Mouse (Mus musculus) CH12.LX (cell line): ENCODE measurements around the gene Nadk2. TPM values are rescaled to one million over a fixed set of nuclear protein-coding genes. Genes with fewer than 3 reads are reported as not detected.

Experiments
- DNase-seq: peaks from one replicate; pipeline ENCODE4 v3.0.0-alpha.2; 2013; ENCODE audit errors: extremely low read depth
- H3K27ac ChIP-seq: 2 replicates; pipeline ENCODE4 v1.5.1; 2012; ENCODE audit warnings: low read depth, mild to moderate bottlenecking, control low read depth, moderate library complexity; ENCODE audit not compliant: insufficient read depth
- H3K27me3 ChIP-seq: replicated peaks from 2 replicates; pipeline ENCODE3; 2012; ENCODE audit warnings: inconsistent platforms
- H3K36me3 ChIP-seq, 2 experiments: replicated peaks in 1 of 2; 2 replicates each; pipeline versions ENCODE3 to v1.6.1; 2012; ENCODE audit warnings: inconsistent platforms in 1 of 2, low read length in 1 of 2, mild to moderate bottlenecking in 1 of 2, mixed read lengths in 1 of 2, moderate library complexity in 1 of 2; ENCODE audit not compliant: control insufficient read depth in 1 of 2, insufficient read depth in 1 of 2
- H3K4me1 ChIP-seq, 2 experiments: 2 replicates each; pipeline ENCODE4 v1.6.1; 2012; ENCODE audit warnings: inconsistent platforms in 1 of 2, moderate library complexity in 1 of 2; ENCODE audit not compliant: insufficient read depth in 2 of 2, control insufficient read depth in 1 of 2
- H3K4me2 ChIP-seq: 2 replicates; pipeline ENCODE4 v1.6.1; 2012; ENCODE audit warnings: low read depth, mild to moderate bottlenecking, control low read depth; ENCODE audit not compliant: poor library complexity, insufficient read depth, severe bottlenecking
- H3K4me3 ChIP-seq, 3 experiments: fragments of 150-350 bp in 1 of 3; sonication (generic) in 1 of 3; replicated peaks in 1 of 3; 2 replicates each; pipeline versions ENCODE3 to v1.5.1; 2011 to 2012; ENCODE audit warnings: low read depth in 2 of 3, low read length in 2 of 3, mild to moderate bottlenecking in 2 of 3, moderate library complexity in 2 of 3, control low read depth in 1 of 3, improper control_type of control experiment in 1 of 3, inconsistent platforms in 1 of 3, mixed read lengths in 1 of 3; ENCODE audit not compliant: poor library complexity in 1 of 3
- H3K79me2 ChIP-seq: replicated peaks from 2 replicates; pipeline ENCODE4 v1.6.1; 2012; ENCODE audit warnings: mild to moderate bottlenecking, moderate library complexity; ENCODE audit not compliant: control insufficient read depth, poor library complexity, insufficient read depth, severe bottlenecking; ENCODE audit errors: extremely low read depth
- H3K9ac ChIP-seq: 2 replicates; pipeline ENCODE4 v1.6.1; 2012; ENCODE audit warnings: low read depth, mild to moderate bottlenecking, control low read depth, moderate library complexity; ENCODE audit not compliant: insufficient read depth
- H3K9me3 ChIP-seq: replicated peaks from 2 replicates; pipeline ENCODE3; 2012; ENCODE audit warnings: low read length, inconsistent platforms, mixed read lengths
- BHLHE40 ChIP-seq: IDR thresholded peaks from 2 replicates; pipeline ENCODE4 v1.6.1; 2011; ENCODE audit warnings: mild to moderate bottlenecking, low read depth, low read length, improper control_type of control experiment
- CHD1 ChIP-seq: IDR thresholded peaks from 2 replicates; pipeline ENCODE4 v1.6.1; 2012; ENCODE audit warnings: low read depth, low read length, improper control_type of control experiment, inconsistent platforms
- ELF1 ChIP-seq: IDR thresholded peaks from 2 replicates; pipeline ENCODE4 v1.6.1; 2014; ENCODE audit warnings: low read depth, mild to moderate bottlenecking, inconsistent platforms, low read length, improper control_type of control experiment
- EP300 ChIP-seq: IDR thresholded peaks from 2 replicates; pipeline ENCODE4 v1.6.1; 2011; ENCODE audit warnings: low read length, improper control_type of control experiment
- GABPA ChIP-seq: IDR thresholded peaks from 2 replicates; pipeline ENCODE4 v1.6.1; 2012; ENCODE audit warnings: low read depth, low read length, improper control_type of control experiment, inconsistent platforms; ENCODE audit not compliant: insufficient replicate concordance
- HCFC1 ChIP-seq: IDR thresholded peaks from 2 replicates; pipeline ENCODE4 v1.6.1; 2012; ENCODE audit warnings: low read depth, mild to moderate bottlenecking, inconsistent platforms, low read length, improper control_type of control experiment
- JUN ChIP-seq: IDR thresholded peaks from 2 replicates; pipeline ENCODE4 v1.6.1; 2011; ENCODE audit warnings: low read depth, mild to moderate bottlenecking, low read length, improper control_type of control experiment, moderate library complexity; ENCODE audit not compliant: insufficient read depth
- JUND ChIP-seq: conservative IDR thresholded peaks from 2 replicates; pipeline ENCODE4 v1.6.1; 2011; ENCODE audit warnings: low read depth, low read length, improper control_type of control experiment
- MAFK ChIP-seq: IDR thresholded peaks from 2 replicates; pipeline ENCODE4 v1.6.1; 2011; ENCODE audit warnings: low read length, improper control_type of control experiment; ENCODE audit not compliant: insufficient replicate concordance
- MAX ChIP-seq: IDR thresholded peaks from 2 replicates; pipeline ENCODE4 v1.6.1; 2011; ENCODE audit warnings: low read length, improper control_type of control experiment
- MXI1 ChIP-seq: IDR thresholded peaks from 2 replicates; pipeline ENCODE4 v1.6.1; 2011; ENCODE audit warnings: mild to moderate bottlenecking, low read depth, low read length, improper control_type of control experiment
- NRF1 ChIP-seq: IDR thresholded peaks from 2 replicates; pipeline ENCODE4 v1.6.1; 2014; ENCODE audit warnings: low read depth, mild to moderate bottlenecking, inconsistent platforms, low read length, improper control_type of control experiment, moderate library complexity
- RCOR1 ChIP-seq: conservative IDR thresholded peaks from 2 replicates; pipeline ENCODE4 v1.6.1; 2012; ENCODE audit warnings: low read depth, mild to moderate bottlenecking, inconsistent platforms, low read length, improper control_type of control experiment
- TCF12 ChIP-seq: IDR thresholded peaks from 2 replicates; pipeline ENCODE4 v1.6.1; 2014; ENCODE audit warnings: low read depth, mild to moderate bottlenecking, inconsistent platforms, low read length, improper control_type of control experiment
- UBTF ChIP-seq: IDR thresholded peaks from 2 replicates; pipeline ENCODE4 v1.6.1; 2012; ENCODE audit warnings: low read depth, mild to moderate bottlenecking, inconsistent platforms, low read length, improper control_type of control experiment, moderate library complexity
- USF1 ChIP-seq: IDR thresholded peaks from 2 replicates; pipeline ENCODE4 v1.6.1; 2014; ENCODE audit warnings: low read depth, mild to moderate bottlenecking, inconsistent platforms, low read length, improper control_type of control experiment
- ZC3H11A ChIP-seq: IDR thresholded peaks from 2 replicates; pipeline ENCODE4 v1.6.1; 2012; ENCODE audit warnings: low read depth, mild to moderate bottlenecking, inconsistent platforms, low read length, improper control_type of control experiment
- ZKSCAN1 ChIP-seq: IDR thresholded peaks from 2 replicates; pipeline ENCODE4 v1.6.1; 2012; ENCODE audit warnings: low read depth, inconsistent platforms, low read length, improper control_type of control experiment, borderline replicate concordance
- ZNF384 ChIP-seq: IDR thresholded peaks from 2 replicates; pipeline ENCODE4 v1.6.1; 2012; ENCODE audit warnings: low read depth, low read length, improper control_type of control experiment, inconsistent platforms
- dilution Hi-C: fragments of 300-500 bp; cut with MboI; formaldehyde crosslinking; loops from 2 replicates; pipeline ENCODE4 v1.14.3; 2020; ENCODE audit warnings: low sequenced_read_pairs; ENCODE audit not compliant: extremely low pct_unique_long_range_greater_than_20kb, extremely low pct_ligation_motif_present
- in situ Hi-C: fragments of 300-500 bp; cut with MboI; formaldehyde crosslinking; loops from 3 replicates; pipeline ENCODE4 v1.14.3; 2019; ENCODE audit warnings: low sequenced_read_pairs, low pct_ligation_motif_present, low pct_unique_long_range_greater_than_20kb, mixed read lengths
- polyA plus RNA-seq: library from polyadenylated mRNA; unstranded; fragments of >175 nt; gene quantifications from 2 replicates; pipeline ENCODE4 v1.2.1, GENCODE M21; 2012; ENCODE audit warnings: low read depth; ENCODE audit not compliant: insufficient read length
- total RNA-seq, 2 experiments: library from RNA; depleted of rRNA; stranded (reverse); fragments of 300-350 nt in 1 of 2; fragments of >200 nt in 1 of 2; gene quantifications; 2 replicates each; pipeline ENCODE4 v1.2.3; 2012 to 2014

The Nadk2 gene
- total and polyA plus RNA-seq, 3 experiments: 22.6 to 35.1 (median 30.1) TPM

DNA sequence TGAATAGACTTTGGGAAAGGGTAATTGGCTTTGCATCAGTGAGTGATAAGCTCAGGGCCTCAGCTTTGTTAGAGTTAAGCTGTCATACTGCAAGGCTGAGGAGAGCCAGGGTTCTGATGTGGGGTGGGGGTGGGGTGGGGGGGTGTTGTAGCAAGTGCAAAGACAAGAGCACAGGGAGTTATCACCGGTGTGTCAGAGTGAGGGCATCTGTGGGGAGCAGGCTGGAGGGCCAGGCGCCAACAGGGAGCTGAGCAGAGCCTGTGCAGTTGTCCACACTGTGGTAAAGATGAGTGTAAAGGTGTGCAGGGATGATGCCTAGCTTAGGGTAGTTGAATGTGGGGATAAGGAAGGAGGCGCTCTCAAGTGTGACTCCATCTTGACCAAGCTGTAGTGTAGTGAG is 10.2 kb downstream of the Nadk2 start:
- Histone ChIP-seq H3K27ac (no peak overlapping the region), H3K27me3 (no peaks in the 10 kb centered on the region), H3K79me2 (no peaks in the 10 kb centered on the region), H3K4me2 (no peak overlapping the region), H3K4me1 (peaks cover 0 to 10% of the 10 kb centered on the region in 2 experiments; a peak in 2 of 4 replicates), H3K4me3 (no peak overlapping the region), H3K36me3 (peaks cover 0 to 26% of the 10 kb centered on the region in 2 experiments), H3K9me3 (no peaks in the 10 kb centered on the region), H3K9ac (no peak overlapping the region)
- no peak for DNase-seq
- TF ChIP-seq BHLHE40: no peak
- TF ChIP-seq RCOR1: no peak
- no peak for TF ChIP-seq MAX
- no peak for TF ChIP-seq ELF1
- no peak for TF ChIP-seq UBTF
- TF ChIP-seq CHD1: no peak
- TF ChIP-seq TCF12: no peak
- no peak for TF ChIP-seq MXI1
- TF ChIP-seq MAFK: no peak
- no peak for TF ChIP-seq ZNF384
- TF ChIP-seq JUND: no peak
- TF ChIP-seq JUN: no peak
- in situ Hi-C loops: no loop called here
- dilution Hi-C loops: no loop called here

DNA sequence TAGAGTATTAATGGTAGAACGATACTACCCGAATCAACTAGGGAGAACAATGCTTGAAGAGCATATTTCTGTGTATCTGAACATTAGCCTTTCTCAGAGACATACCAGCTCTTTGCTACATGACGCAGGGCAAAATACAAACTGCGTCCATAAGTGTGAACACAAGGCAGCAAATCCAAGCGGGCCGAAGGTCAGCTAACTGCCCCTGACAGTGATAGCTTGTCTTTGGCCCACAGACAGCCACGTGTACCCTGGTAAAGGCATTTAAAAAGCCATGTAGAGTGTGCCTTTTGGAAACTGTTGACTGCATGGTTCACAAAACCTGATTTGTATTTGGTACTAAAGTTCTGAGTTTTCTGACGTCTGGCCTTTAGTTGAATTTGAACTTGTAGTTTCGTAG is 11.7 kb downstream of the Nadk2 start:
- no peaks in the 10 kb centered on the region for H3K79me2 ChIP-seq
- H3K36me3 ChIP-seq: peaks cover 0 to 31% of the 10 kb centered on the region in 2 experiments
- H3K4me3 ChIP-seq: no peak overlapping the region
- peaks cover 0 to 15% of the 10 kb centered on the region in 2 experiments; a peak in 2 of 4 replicates for H3K4me1 ChIP-seq
- no peak for DNase-seq
- no peaks in the 10 kb centered on the region for H3K27me3 ChIP-seq
- H3K27ac ChIP-seq: no peak overlapping the region
- dilution Hi-C loops: no loop called here
- in situ Hi-C loops: no loop called here
- H3K4me2 ChIP-seq: no peak overlapping the region
- TF ChIP-seq USF1 (no peak), GABPA (no peak), ZC3H11A (no peak), EP300 (no peak), NRF1 (no peak), ZKSCAN1 (no peak), HCFC1 (no peak)
- H3K9me3 ChIP-seq: no peaks in the 10 kb centered on the region
- no peak overlapping the region for H3K9ac ChIP-seq
